Mouse (Mus musculus) neural tube, embryonic 14.5 days (tissue): ENCODE measurements around the gene Acta1. TPM values are rescaled to one million over a fixed set of nuclear protein-coding genes. Genes with fewer than 3 reads are reported as not detected.

ENCODE experiments used
- ATAC-seq: fragments of 200-750 bp; cut with Nextera tagmentation; 2 replicates; pipeline ENCODE4 v1.8.0; 2017; ENCODE audit warnings: low read depth, mild to moderate bottlenecking, moderate TSS enrichment, moderate library complexity
- H3K27ac ChIP-seq: fragments of 300-500 bp; sonication (generic); 2 replicates; pipeline ENCODE4 v1.5.1; 2014; ENCODE audit warnings: low read depth, mild to moderate bottlenecking, control low read depth, low read length, moderate library complexity, mixed read lengths
- H3K27me3 ChIP-seq: fragments of 300-500 bp; sonication (generic); 2 replicates; pipeline ENCODE4 v1.6.1; 2014; ENCODE audit warnings: low read length; ENCODE audit not compliant: control insufficient read depth, insufficient read depth
- H3K36me3 ChIP-seq: fragments of 300-500 bp; sonication (generic); 2 replicates; pipeline ENCODE4 v1.6.1; 2014; ENCODE audit warnings: low read length, mixed read lengths; ENCODE audit not compliant: control insufficient read depth, insufficient read depth
- H3K4me1 ChIP-seq: fragments of 300-500 bp; sonication (generic); 2 replicates; pipeline ENCODE4 v1.6.1; 2014; ENCODE audit warnings: low read length; ENCODE audit not compliant: control insufficient read depth, insufficient read depth
- H3K4me2 ChIP-seq: fragments of 300-500 bp; sonication (generic); 2 replicates; pipeline ENCODE4 v1.6.1; 2014; ENCODE audit warnings: mild to moderate bottlenecking, low read depth, low read length, control low read depth
- H3K4me3 ChIP-seq: fragments of 300-500 bp; sonication (generic); 2 replicates; pipeline ENCODE4 v1.5.1; 2014; ENCODE audit warnings: low read depth, low read length, control low read depth, mixed read lengths
- H3K9ac ChIP-seq: fragments of 300-500 bp; sonication (generic); replicated peaks from 2 replicates; pipeline ENCODE4 v1.6.1; 2014; ENCODE audit warnings: low read depth, mild to moderate bottlenecking, control low read depth, low read length, mixed read lengths
- H3K9me3 ChIP-seq: fragments of 300-500 bp; sonication (generic); 2 replicates; pipeline ENCODE4 v1.6.1; 2016; ENCODE audit warnings: low read length; ENCODE audit not compliant: control insufficient read depth
- WGBS: fragments of 180-500 bp; shearing (Covaris S2); extraction: QIAGEN DNeasy Blood & Tissue Kit; methylation state at CpG from one replicate; pipeline ENCODE4 v1.1.7; 2014; 5-methylcytosine and 5-hydroxymethylcytosine counted together
- polyA plus RNA-seq: library from polyadenylated mRNA; unstranded; fragments of >200 nt; fragmentation: Nextera tagmentation; extraction: Ambion mirVana; gene quantifications from 2 replicates; pipeline ENCODE4 v1.2.1, GENCODE M21; 2014

Acta1 gene
- polyA plus RNA-seq, 1 experiment from 2014 or later, result 22.7 TPM

GRCm38 (mm10) chr8:123845114-123845513 is 49.4 kb downstream of the Acta1 start:
- Histone ChIP-seq H3K4me2 (no peak overlapping the region), H3K9me3 (no peaks in the 10 kb centered on the region), H3K4me3 (no peak overlapping the region), H3K36me3 (no peaks in the 10 kb centered on the region), H3K27me3 (no peaks in the 10 kb centered on the region), H3K4me1 (no peaks in the 10 kb centered on the region), H3K9ac (no peak overlapping the region), H3K27ac (no peak overlapping the region)
- 82% methylated on average over 13 of the region's 13 CpGs for WGBS
- ATAC-seq, result no peak

GRCm38 (mm10) chr8:123844341-123844740 is 50.2 kb downstream of the Acta1 start:
- Histone ChIP-seq H3K27me3 (no peaks in the 10 kb centered on the region), H3K4me3 (no peak overlapping the region), H3K27ac (no peak overlapping the region), H3K4me1 (no peaks in the 10 kb centered on the region), H3K36me3 (no peaks in the 10 kb centered on the region), H3K9ac (no peak overlapping the region), H3K4me2 (no peak overlapping the region), H3K9me3 (no peaks in the 10 kb centered on the region)
- no peak for ATAC-seq
- WGBS, result 89% methylated on average over 7 of the region's 7 CpGs

- Histone ChIP-seq H3K27me3 (no peaks in the 10 kb centered on the region), H3K9ac (no peak overlapping the region), H3K36me3 (no peaks in the 10 kb centered on the region), H3K4me3 (no peak overlapping the region), H3K4me2 (no peak overlapping the region), H3K9me3 (no peaks in the 10 kb centered on the region), H3K4me1 (no peaks in the 10 kb centered on the region), H3K27ac (no peak overlapping the region)
- no peak for ATAC-seq
- WGBS, result 91% methylated on average over 12 of the region's 12 CpGs
Observed at GRCm38 (mm10) chr8:123842086-123842485, 52.5 kb downstream of the Acta1 start.

Other genes with a start within 250 kb of the Acta1 start
- 13.9 and 18.9 TPM in 2 replicates for gene Rhou, start 240.8 kb downstream of the Acta1 start, polyA plus RNA-seq
- gene Rab4a, start 88.8 kb downstream of the Acta1 start, polyA plus RNA-seq, result 85.4 and 91.8 TPM in 2 replicates
- gene Ccsap, start 34.5 kb downstream of the Acta1 start, polyA plus RNA-seq, result 4.3 and 5.4 TPM in 2 replicates
- gene Nup133, start 54.5 kb upstream of the Acta1 start, polyA plus RNA-seq, result 24.0 and 28.0 TPM in 2 replicates
- gene Abcb10, start 88.4 kb upstream of the Acta1 start, polyA plus RNA-seq, result 18.9 and 20.9 TPM in 2 replicates
- 22.4 and 28.3 TPM in 2 replicates for gene Taf5l, start 126.6 kb upstream of the Acta1 start, polyA plus RNA-seq
- gene Urb2, start 126.8 kb upstream of the Acta1 start, polyA plus RNA-seq, result 6.3 and 6.7 TPM in 2 replicates